Mouse (Mus musculus) hindbrain, embryonic 10.5 days (tissue): Measurements from ENCODE around the gene Map6. TPM values are rescaled to one million over a fixed set of nuclear protein-coding genes. Genes with fewer than 3 reads are reported as not detected.

ENCODE experiments used
- DNase-seq: peaks from one replicate; pipeline ENCODE4 v3.0.0-alpha.2; 2017; ENCODE audit warnings: low spot score
- H3K27ac ChIP-seq: fragments of 300-500 bp; sonication (generic); 2 replicates; pipeline ENCODE4 v1.5.1; 2016; ENCODE audit warnings: mild to moderate bottlenecking, moderate library complexity
- H3K27me3 ChIP-seq: fragments of 300-500 bp; sonication (generic); 2 replicates; pipeline ENCODE4 v1.6.1; 2016; ENCODE audit warnings: mild to moderate bottlenecking; ENCODE audit not compliant: poor library complexity, insufficient read depth, severe bottlenecking
- H3K36me3 ChIP-seq: fragments of 300-500 bp; sonication (generic); 2 replicates; pipeline ENCODE4 v1.6.1; 2016; ENCODE audit warnings: mild to moderate bottlenecking, moderate library complexity
- H3K4me1 ChIP-seq: fragments of 300-500 bp; sonication (generic); replicated peaks from 2 replicates; pipeline ENCODE4 v1.6.1; 2016; ENCODE audit warnings: mild to moderate bottlenecking
- H3K4me3 ChIP-seq: fragments of 300-500 bp; sonication (generic); 2 replicates; pipeline ENCODE4 v1.5.1; 2016; ENCODE audit warnings: mild to moderate bottlenecking, moderate library complexity
- H3K9me3 ChIP-seq: fragments of 300-500 bp; sonication (generic); 2 replicates; pipeline ENCODE4 v1.6.1; 2016; ENCODE audit warnings: mild to moderate bottlenecking, moderate library complexity
- WGBS: fragments of 180-500 bp; shearing (Covaris S2); methylation state at CpG from one replicate; pipeline ENCODE4 v1.1.7; 2016; 5-methylcytosine and 5-hydroxymethylcytosine counted together
- polyA plus RNA-seq: library from polyadenylated mRNA; unstranded; fragments of >200 nt; fragmentation: Nextera tagmentation; extraction: Ambion mirVana; gene quantifications from 2 replicates; pipeline ENCODE4 v1.2.1, GENCODE M21; 2016

The Map6 gene
- polyA plus RNA-seq, 1 experiment from 2014 or later: 65.5 TPM

GRCm38 (mm10) chr7:99236888-99237660, 30.2 kb upstream of the Map6 start:
- Histone ChIP-seq H3K9me3 (no peaks in the 10 kb centered on the region), H3K4me1 (peaks cover 48% of the 10 kb centered on the region), H3K27ac (peak overlapping the region; percentile 85), H3K36me3 (no peaks in the 10 kb centered on the region), H3K4me3 (peak overlapping the region; percentile 41), H3K27me3 (peaks cover 29% of the 10 kb centered on the region)
- DNase-seq: peak; percentile 58
- WGBS: 10% methylated on average over 8 of the region's 8 CpGs

GRCm38 (mm10) chr7:99238417-99238816, 28.8 kb upstream of the Map6 start, which contains the start of gene Mogat2:
Gene Mogat2, minus strand, starts transcription at chr7:99238619.
- peak within 1 kb of the TSS; percentile 85 for H3K27ac ChIP-seq
- peaks cover 41% of the 10 kb centered on the region for H3K4me1 ChIP-seq
- no peaks in the 10 kb centered on the region for H3K36me3 ChIP-seq
- H3K27me3 ChIP-seq: peaks cover 29% of the 10 kb centered on the region
- peak within 1 kb of the TSS; percentile 41 for H3K4me3 ChIP-seq
- no peaks in the 10 kb centered on the region for H3K9me3 ChIP-seq
- 5% methylated on average over 13 of the region's 13 CpGs for WGBS
- no peak for DNase-seq

GRCm38 (mm10) chr7:99242097-99242496, 25.1 kb upstream of the Map6 start:
- DNase-seq: no peak
- peaks cover 17% of the 10 kb centered on the region for H3K4me1 ChIP-seq
- peaks cover 32% of the 10 kb centered on the region for H3K27me3 ChIP-seq
- no peaks in the 10 kb centered on the region for H3K36me3 ChIP-seq
- H3K4me3 ChIP-seq: no peak overlapping the region
- H3K9me3 ChIP-seq: no peaks in the 10 kb centered on the region
- 97% methylated on average over 11 of the region's 11 CpGs for WGBS
- no peak overlapping the region for H3K27ac ChIP-seq

GRCm38 (mm10) chr7:99248157-99248742, 19.0 kb upstream of the Map6 start:
- Histone ChIP-seq H3K27ac (no peak overlapping the region), H3K27me3 (peaks cover 38% of the 10 kb centered on the region), H3K9me3 (no peaks in the 10 kb centered on the region), H3K4me3 (no peak overlapping the region), H3K4me1 (peaks cover 19% of the 10 kb centered on the region), H3K36me3 (no peaks in the 10 kb centered on the region)
- no peak for DNase-seq
- WGBS: 44% methylated on average over 5 of the region's 5 CpGs

GRCm38 (mm10) chr7:99248906-99249581, 18.2 kb upstream of the Map6 start:
- H3K4me1 ChIP-seq: peaks cover 19% of the 10 kb centered on the region
- H3K27ac ChIP-seq: peak overlapping the region; percentile 79
- peak overlapping the region; percentile 59 for H3K4me3 ChIP-seq
- H3K27me3 ChIP-seq: peaks cover 38% of the 10 kb centered on the region
- DNase-seq: peak; percentile 51
- WGBS: under 1% methylated on average over 44 of the region's 44 CpGs
- no peaks in the 10 kb centered on the region for H3K9me3 ChIP-seq
- no peaks in the 10 kb centered on the region for H3K36me3 ChIP-seq

GRCm38 (mm10) chr7:99249582-99249911, 17.7 kb upstream of the Map6 start:
- Histone ChIP-seq H3K27ac (no peak overlapping the region), H3K9me3 (no peaks in the 10 kb centered on the region), H3K4me1 (peaks cover 19% of the 10 kb centered on the region), H3K4me3 (peak overlapping the region; percentile 59), H3K36me3 (no peaks in the 10 kb centered on the region), H3K27me3 (peaks cover 38% of the 10 kb centered on the region)
- DNase-seq: peak; percentile 63
- 3% methylated on average over 10 of the region's 10 CpGs for WGBS

- WGBS: 28% methylated on average over 9 of the region's 9 CpGs
- no peaks in the 10 kb centered on the region for H3K9me3 ChIP-seq
- H3K36me3 ChIP-seq: no peaks in the 10 kb centered on the region
- H3K27ac ChIP-seq: no peak overlapping the region
- H3K4me3 ChIP-seq: no peak overlapping the region
- no peak for DNase-seq
- peaks cover 38% of the 10 kb centered on the region for H3K27me3 ChIP-seq
- H3K4me1 ChIP-seq: peaks cover 19% of the 10 kb centered on the region
Measured at GRCm38 (mm10) chr7:99250386-99250785, 16.9 kb upstream of the Map6 start.

GRCm38 (mm10) chr7:99255006-99255405, 12.2 kb upstream of the Map6 start:
- Histone ChIP-seq H3K27me3 (peaks cover 14% of the 10 kb centered on the region; the same call in 1 of the 2 replicates), H3K36me3 (no peaks in the 10 kb centered on the region), H3K9me3 (no peaks in the 10 kb centered on the region), H3K4me1 (peaks cover 7% of the 10 kb centered on the region; the same call in 1 of the 2 replicates), H3K4me3 (no peak overlapping the region), H3K27ac (no peak overlapping the region)
- DNase-seq: no peak
- 89% methylated on average over 7 of the region's 7 CpGs for WGBS

GRCm38 (mm10) chr7:99261900-99262299, 5.3 kb upstream of the Map6 start:
- WGBS: 50% methylated on average over 3 of the region's 3 CpGs

GRCm38 (mm10) chr7:99263509-99263908, 3.7 kb upstream of the Map6 start:
- 70% methylated on average over 4 of the region's 4 CpGs for WGBS
- H3K4me3 ChIP-seq: no peak overlapping the region
- H3K4me1 ChIP-seq: peaks cover 26% of the 10 kb centered on the region
- peaks cover 38% of the 10 kb centered on the region for H3K27me3 ChIP-seq
- DNase-seq: no peak
- no peaks in the 10 kb centered on the region for H3K36me3 ChIP-seq
- H3K27ac ChIP-seq: no peak overlapping the region
- H3K9me3 ChIP-seq: no peaks in the 10 kb centered on the region

More at GRCm38 (mm10) chr7:99261900-99262299, 5.3 kb upstream of the Map6 start:
- H3K9me3 ChIP-seq: no peaks in the 10 kb centered on the region
- no peak overlapping the region for H3K27ac ChIP-seq
- no peak overlapping the region for H3K4me3 ChIP-seq
- H3K4me1 ChIP-seq: peaks cover 10% of the 10 kb centered on the region; the same call in 1 of the 2 replicates
- peaks cover 22% of the 10 kb centered on the region for H3K27me3 ChIP-seq
- DNase-seq: no peak
- H3K36me3 ChIP-seq: no peaks in the 10 kb centered on the region

GRCm38 (mm10) chr7:99264597-99264996, 2.6 kb upstream of the Map6 start:
- peaks cover 37% of the 10 kb centered on the region for H3K4me1 ChIP-seq

GRCm38 (mm10) chr7:99267897-99268505, 754 bp downstream of the Map6 start:
- WGBS: under 1% methylated on average over 59 of the region's 59 CpGs
- Histone ChIP-seq H3K9me3 (no peaks in the 10 kb centered on the region), H3K36me3 (no peaks in the 10 kb centered on the region), H3K27me3 (peaks cover 69% of the 10 kb centered on the region), H3K27ac (peak overlapping the region; percentile 90), H3K4me1 (peaks cover 62% of the 10 kb centered on the region), H3K4me3 (peak overlapping the region; percentile 80)
- peak; percentile 90 for DNase-seq

More at GRCm38 (mm10) chr7:99264597-99264996, 2.6 kb upstream of the Map6 start:
- Histone ChIP-seq H3K36me3 (no peaks in the 10 kb centered on the region), H3K27ac (no peak overlapping the region), H3K9me3 (no peaks in the 10 kb centered on the region), H3K27me3 (peaks cover 49% of the 10 kb centered on the region), H3K4me3 (no peak overlapping the region)
- no peak for DNase-seq
